Mouse (Mus musculus) lung, embryonic 14.5 days (tissue): Measurements from ENCODE around the gene Tns3. TPM values are rescaled to one million over a fixed set of nuclear protein-coding genes. Genes with fewer than 3 reads are reported as not detected.
"Not testable (repeated sequence)": the region's sequence is repeated elsewhere in the genome, so short reads cannot be mapped to it uniquely, and the experiment has no call there.

Experiments used
- ATAC-seq: fragments of 200-750 bp; cut with Nextera tagmentation; 2 replicates; pipeline ENCODE4 v1.8.0; 2017; ENCODE audit warnings: mild to moderate bottlenecking, moderate TSS enrichment, moderate library complexity; ENCODE audit not compliant: insufficient read depth
- DNase-seq: peaks from one replicate; pipeline ENCODE4 v3.0.0-alpha.2; 2015
- H3K27ac ChIP-seq: fragments of 300-500 bp; sonication (generic); 2 replicates; pipeline ENCODE4 v1.5.1; 2014; ENCODE audit warnings: low read depth, mild to moderate bottlenecking, moderate library complexity
- H3K27me3 ChIP-seq: fragments of 300-500 bp; sonication (generic); 2 replicates; pipeline ENCODE4 v1.6.1; 2014; ENCODE audit warnings: low read length, control low read depth; ENCODE audit not compliant: insufficient read depth
- H3K36me3 ChIP-seq: fragments of 300-500 bp; sonication (generic); 2 replicates; pipeline ENCODE4 v1.6.1; 2014; ENCODE audit warnings: control low read depth; ENCODE audit not compliant: insufficient read depth
- H3K4me1 ChIP-seq: fragments of 300-500 bp; sonication (generic); 2 replicates; pipeline ENCODE4 v1.6.1; 2014; ENCODE audit warnings: antibody characterized with exemption, control low read depth; ENCODE audit not compliant: insufficient read depth
- H3K4me2 ChIP-seq: fragments of 300-500 bp; sonication (generic); 2 replicates; pipeline ENCODE4 v1.6.1; 2014; ENCODE audit warnings: mild to moderate bottlenecking
- H3K4me3 ChIP-seq: fragments of 300-500 bp; sonication (generic); 2 replicates; pipeline ENCODE4 v1.5.1; 2014; ENCODE audit warnings: low read depth, low read length
- H3K9ac ChIP-seq: fragments of 300-500 bp; sonication (generic); 2 replicates; pipeline ENCODE4 v1.6.1; 2014
- H3K9me3 ChIP-seq: fragments of 300-500 bp; sonication (generic); 2 replicates; pipeline ENCODE4 v1.6.1; 2016; ENCODE audit warnings: low read depth, low read length, control low read depth
- CTCF ChIP-seq: IDR thresholded peaks from 2 replicates; pipeline ENCODE4 v1.5.1; 2016; ENCODE audit warnings: antibody characterized with exemption, low read depth
- WGBS: fragments of 180-500 bp; shearing (Covaris S2); extraction: QIAGEN DNeasy Blood & Tissue Kit; methylation state at CpG from one replicate; pipeline ENCODE4 v1.1.7; 2014; 5-methylcytosine and 5-hydroxymethylcytosine counted together
- polyA plus RNA-seq: library from polyadenylated mRNA; unstranded; fragments of >200 nt; fragmentation: Nextera tagmentation; extraction: Ambion mirVana; gene quantifications from 2 replicates; pipeline ENCODE4 v1.2.1, GENCODE M21; 2014

The Tns3 gene
- polyA plus RNA-seq, 1 experiment from 2014 or later: 41.0 TPM

DNA sequence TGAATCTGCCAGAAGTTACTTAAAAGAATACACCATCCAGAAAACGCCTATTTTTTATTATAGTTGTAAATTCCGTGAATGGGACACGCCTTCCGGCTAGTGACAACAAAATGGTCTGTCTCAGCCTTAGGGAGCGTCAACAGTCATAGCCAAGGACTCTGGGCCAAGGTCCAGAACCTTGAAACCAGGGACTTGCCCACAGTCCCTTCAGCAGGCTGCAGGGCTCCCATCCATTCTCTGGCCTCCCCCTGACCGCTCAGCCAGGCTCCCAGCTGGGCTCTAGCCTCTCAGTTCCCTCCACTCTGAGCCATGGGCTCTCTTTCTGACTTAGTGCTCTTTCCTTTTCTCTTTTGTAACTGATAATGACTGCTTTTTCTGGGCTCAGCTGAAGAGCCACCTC, 37.6 kb downstream of the Tns3 start:
- no peak overlapping the region for H3K4me2 ChIP-seq
- H3K27ac ChIP-seq: no peak overlapping the region
- DNase-seq (no peak), ATAC-seq (no peak)
- H3K4me3 ChIP-seq: no peak overlapping the region
- no peak overlapping the region for H3K9ac ChIP-seq
- no peaks in the 10 kb centered on the region for H3K27me3 ChIP-seq
- no peaks in the 10 kb centered on the region for H3K9me3 ChIP-seq
- peaks cover 4% of the 10 kb centered on the region; the same call in 1 of the 2 replicates for H3K36me3 ChIP-seq
- 78% methylated on average over 6 of the region's 6 CpGs for WGBS
- no peak for TF ChIP-seq CTCF
- peaks cover 30% of the 10 kb centered on the region for H3K4me1 ChIP-seq

DNA sequence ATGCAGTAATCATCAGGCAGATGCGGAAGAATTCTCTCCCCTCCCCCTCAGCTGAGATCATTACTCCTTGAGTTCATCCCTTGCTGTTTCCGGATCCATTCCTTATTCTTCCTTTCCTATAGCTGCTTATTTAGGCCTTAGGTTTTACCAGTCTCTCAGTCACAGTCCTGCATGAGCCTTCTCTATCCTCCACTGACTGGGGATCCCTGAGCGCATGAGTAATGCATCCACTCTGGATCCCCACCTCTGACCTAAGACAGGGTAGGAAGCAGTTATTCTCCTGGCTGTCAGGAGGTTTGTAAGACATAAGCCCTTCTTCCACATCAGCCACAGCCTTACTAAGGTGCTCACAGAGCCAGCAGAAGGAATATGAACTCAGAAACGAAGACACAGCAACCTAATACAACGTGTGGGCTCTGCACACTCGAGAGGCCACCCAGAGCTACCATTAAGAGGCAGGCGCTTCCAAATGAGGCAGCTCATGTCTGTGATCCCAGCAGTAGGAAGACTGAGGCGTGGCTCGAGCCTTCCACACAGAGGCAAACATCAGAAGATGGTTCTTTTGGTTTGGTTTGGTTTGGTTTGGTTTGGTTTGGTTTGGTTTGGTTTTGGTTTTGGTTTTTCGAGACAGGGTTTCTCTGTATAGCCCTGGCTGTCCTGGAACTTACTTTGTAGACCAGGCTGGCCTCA, 38.3 kb downstream of the Tns3 start:
- peak overlapping the region; percentile 10; the same call in 1 of the 2 replicates for H3K27ac ChIP-seq
- no peak for ATAC-seq

DNA sequence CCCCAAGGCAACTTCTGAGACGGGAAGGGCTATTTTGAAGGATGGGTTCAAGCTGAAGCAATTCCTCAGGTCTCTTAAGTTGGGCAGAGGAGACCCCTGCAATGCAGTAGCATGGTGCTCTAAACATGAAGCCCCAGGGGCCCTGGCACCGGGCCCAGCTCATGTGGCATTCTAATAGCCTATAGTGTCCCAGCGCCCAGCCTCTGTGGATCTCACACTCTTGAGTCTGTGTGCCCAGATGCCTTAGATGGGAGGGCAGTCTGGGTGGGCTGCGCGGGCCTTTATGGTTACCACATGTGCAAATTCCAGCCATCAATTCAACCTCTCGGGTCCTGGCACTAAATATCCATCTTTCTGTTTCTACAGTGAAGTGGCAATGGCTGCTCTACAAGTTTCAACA, 38.9 kb downstream of the Tns3 start:
- ATAC-seq (peak; percentile 16; the same call in 1 of the 2 replicates), DNase-seq (peak; percentile 47)
- no peak for TF ChIP-seq CTCF
- Histone ChIP-seq H3K36me3 (peaks cover 4% of the 10 kb centered on the region; the same call in 1 of the 2 replicates), H3K4me2 (peak overlapping the region; percentile 100), H3K4me1 (peaks cover 30% of the 10 kb centered on the region), H3K27me3 (no peaks in the 10 kb centered on the region), H3K9ac (peak overlapping the region; percentile 83; the same call in 1 of the 2 replicates), H3K27ac (no peak overlapping the region), H3K9me3 (no peaks in the 10 kb centered on the region), H3K4me3 (no peak overlapping the region)
- WGBS: 49% methylated on average over 6 of the region's 6 CpGs

More for the DNA sequence above, 38.3 kb downstream of the Tns3 start:
- Histone ChIP-seq H3K9ac (no peak overlapping the region), H3K4me3 (no peak overlapping the region), H3K4me2 (no peak overlapping the region), H3K27me3 (no peaks in the 10 kb centered on the region), H3K4me1 (peaks cover 30% of the 10 kb centered on the region), H3K9me3 (no peaks in the 10 kb centered on the region), H3K36me3 (peaks cover 4% of the 10 kb centered on the region; the same call in 1 of the 2 replicates)
- WGBS: 57% methylated on average over 10 of the region's 10 CpGs
- no peak for DNase-seq
- TF ChIP-seq CTCF: no peak

DNA sequence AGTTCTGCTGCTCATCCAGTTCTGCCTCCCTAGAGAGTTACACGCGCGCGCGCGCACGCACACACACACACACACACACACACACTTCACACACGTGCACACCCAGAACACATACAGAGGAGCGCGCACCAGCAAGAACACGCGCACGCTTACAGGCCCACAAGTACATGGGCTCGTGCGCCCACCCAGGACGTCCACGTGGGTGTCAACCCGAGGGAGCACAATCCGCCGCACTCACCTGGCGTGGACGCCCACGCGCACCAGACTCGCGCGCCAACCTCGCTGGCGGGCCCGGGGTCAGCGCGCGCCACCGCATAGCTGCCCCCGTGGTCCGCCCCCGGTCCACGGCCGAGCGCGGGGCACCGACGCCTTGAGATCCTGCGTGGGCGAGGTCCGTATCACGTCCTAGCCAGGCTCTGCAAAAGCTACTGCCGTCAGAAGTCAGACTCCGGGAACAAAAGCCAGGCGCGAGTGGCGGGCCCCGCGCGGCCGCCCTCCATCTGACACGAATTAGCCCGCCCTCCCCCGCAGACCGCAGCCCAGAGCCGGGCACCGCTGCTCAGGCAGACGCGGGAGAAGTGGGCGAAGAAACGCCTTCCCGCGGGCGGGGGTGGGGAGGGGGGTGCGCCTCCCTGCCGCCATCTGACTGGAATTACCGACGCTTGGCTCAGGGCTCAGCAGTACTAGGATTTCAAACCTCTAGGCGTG, 40.0 kb downstream of the Tns3 start:
- H3K4me2 ChIP-seq: peak overlapping the region; percentile 100
- H3K27me3 ChIP-seq: no peaks in the 10 kb centered on the region
- DNase-seq (peak; percentile 74), ATAC-seq (peak; percentile 72)
- H3K9ac ChIP-seq: peak overlapping the region; percentile 83
- peaks cover 4% of the 10 kb centered on the region; the same call in 1 of the 2 replicates for H3K36me3 ChIP-seq
- under 1% methylated on average over 74 of the region's 74 CpGs for WGBS
- no peaks in the 10 kb centered on the region for H3K9me3 ChIP-seq
- H3K4me3 ChIP-seq: peak overlapping the region; percentile 77
- H3K27ac ChIP-seq: peak overlapping the region; percentile 76
- H3K4me1 ChIP-seq: peaks cover 27% of the 10 kb centered on the region
- peak; percentile 15 for TF ChIP-seq CTCF

GRCm38 (mm10) chr11:8623852-8624178, 40.5 kb downstream of the Tns3 start:
- no peak for DNase-seq
- no peaks in the 10 kb centered on the region for H3K9me3 ChIP-seq
- 2% methylated on average over 20 of the region's 20 CpGs for WGBS
- H3K27me3 ChIP-seq: no peaks in the 10 kb centered on the region
- no peak for ATAC-seq
- H3K36me3 ChIP-seq: peaks cover 2% of the 10 kb centered on the region; the same call in 1 of the 2 replicates
- H3K4me1 ChIP-seq: peaks cover 22% of the 10 kb centered on the region
- no peak for TF ChIP-seq CTCF
- peak overlapping the region; percentile 83 for H3K9ac ChIP-seq
- H3K4me3 ChIP-seq: peak overlapping the region; percentile 77
- no peak overlapping the region for H3K27ac ChIP-seq
- H3K4me2 ChIP-seq: peak overlapping the region; percentile 100

GRCm38 (mm10) chr11:8622668-8623067, 41.7 kb downstream of the Tns3 start:
- Histone ChIP-seq H3K4me1 (peaks cover 20% of the 10 kb centered on the region), H3K4me3 (no peak overlapping the region), H3K27me3 (no peaks in the 10 kb centered on the region), H3K4me2 (peak overlapping the region; percentile 100), H3K27ac (no peak overlapping the region), H3K9ac (no peak overlapping the region), H3K9me3 (no peaks in the 10 kb centered on the region), H3K36me3 (no peaks in the 10 kb centered on the region)
- TF ChIP-seq CTCF: no peak
- ATAC-seq: no peak
- DNase-seq: no peak
- 52% methylated on average over 6 of the region's 6 CpGs for WGBS

GRCm38 (mm10) chr11:8619111-8619510, 45.2 kb downstream of the Tns3 start:
- H3K27me3 ChIP-seq, ATAC-seq, H3K4me2 ChIP-seq, H3K9ac ChIP-seq, H3K4me3 ChIP-seq, DNase-seq, H3K9me3 ChIP-seq, H3K27ac ChIP-seq: not testable (repeated sequence)
- WGBS: 86% methylated on average over 6 of the region's 7 CpGs
- H3K4me1 ChIP-seq: peaks cover 14% of the 10 kb centered on the region
- H3K36me3 ChIP-seq: peaks cover 10% of the 10 kb centered on the region; the same call in 1 of the 2 replicates
